Mouse (Mus musculus) cortical plate, adult 2 months (tissue): ENCODE measurements around the gene Stk40. TPM values are rescaled to one million over a fixed set of nuclear protein-coding genes. Genes with fewer than 3 reads are reported as not detected.
A peak's percentile ranks its signal among the peaks of the same experiment; 100 is the strongest.
"Not testable (repeated sequence)": the region's sequence is repeated elsewhere in the genome, so short reads cannot be mapped to it uniquely, and the experiment has no call there.

Source experiments
- H3K27ac ChIP-seq: fragments of 200-500 bp; 2 replicates; pipeline ENCODE4 v1.5.1; 2012; ENCODE audit warnings: low read length, control low read depth, inconsistent platforms; ENCODE audit not compliant: insufficient read depth
- H3K4me1 ChIP-seq: fragments of 200-500 bp; 2 replicates; pipeline ENCODE4 v1.6.1; 2011; ENCODE audit warnings: low read length; ENCODE audit not compliant: control insufficient read depth, insufficient read depth
- H3K4me3 ChIP-seq: fragments of 200-500 bp; 2 replicates; pipeline ENCODE4 v1.5.1; 2011; ENCODE audit warnings: mild to moderate bottlenecking, low read length, control low read depth; ENCODE audit not compliant: insufficient read depth
- CTCF ChIP-seq: fragments of 200-500 bp; IDR thresholded peaks from 2 replicates; pipeline ENCODE4 v1.5.1; 2011; ENCODE audit warnings: mild to moderate bottlenecking, control low read depth, low read length; ENCODE audit not compliant: insufficient read depth; ENCODE audit errors: extremely low read depth
- POLR2A ChIP-seq: fragments of 200-500 bp; IDR thresholded peaks from 2 replicates; pipeline ENCODE4 v1.6.1; 2011; ENCODE audit warnings: mild to moderate bottlenecking, low read length, control low read depth; ENCODE audit not compliant: insufficient read depth; ENCODE audit errors: extremely low read depth
- polyA plus RNA-seq: library from polyadenylated mRNA; depleted of rRNA; stranded (reverse); fragments of >200 nt; gene quantifications from 2 replicates; pipeline ENCODE4 v1.2.3, GENCODE M21; 2012

Stk40 gene
- polyA plus RNA-seq, 1 experiment, result 17.5 TPM

- no peaks in the 10 kb centered on the region for H3K4me1 ChIP-seq
- H3K4me3 ChIP-seq, result no peak overlapping the region
- TF ChIP-seq POLR2A, result no peak
- TF ChIP-seq CTCF, result no peak
Measured at GRCm38 (mm10) chr4:126079266-126079665, 24.5 kb upstream of the Stk40 start.

GRCm38 (mm10) chr4:126081601-126082000 is 22.2 kb upstream of the Stk40 start:
- TF ChIP-seq CTCF (no peak), POLR2A (no peak)
- Histone ChIP-seq H3K4me3 (no peak overlapping the region), H3K4me1 (no peaks in the 10 kb centered on the region; the same call in 1 of the 2 replicates), H3K27ac (no peak overlapping the region)

More at GRCm38 (mm10) chr4:126079266-126079665, 24.5 kb upstream of the Stk40 start:
- H3K27ac ChIP-seq, result no peak overlapping the region

- no peak overlapping the region for H3K27ac ChIP-seq
- no peaks in the 10 kb centered on the region; the same call in 1 of the 2 replicates for H3K4me1 ChIP-seq
- TF ChIP-seq POLR2A (no peak), CTCF (no peak)
- no peak overlapping the region for H3K4me3 ChIP-seq
Measured at GRCm38 (mm10) chr4:126083021-126083420, 20.7 kb upstream of the Stk40 start.

- TF ChIP-seq POLR2A (no peak), CTCF (no peak)
- Histone ChIP-seq H3K4me3 (no peak overlapping the region), H3K4me1 (no peaks in the 10 kb centered on the region; the same call in 1 of the 2 replicates), H3K27ac (no peak overlapping the region)
Measured at GRCm38 (mm10) chr4:126084382-126084781, 19.4 kb upstream of the Stk40 start.

GRCm38 (mm10) chr4:126085996-126086576 is 17.7 kb upstream of the Stk40 start:
- H3K4me1 ChIP-seq, result no peaks in the 10 kb centered on the region; the same call in 1 of the 2 replicates
- H3K27ac ChIP-seq, result no peak overlapping the region
- TF ChIP-seq POLR2A (no peak), CTCF (peak; percentile 88)
- H3K4me3 ChIP-seq, result no peak overlapping the region

- Histone ChIP-seq H3K27ac (no peak overlapping the region), H3K4me3 (no peak overlapping the region), H3K4me1 (no peaks in the 10 kb centered on the region; the same call in 1 of the 2 replicates)
- TF ChIP-seq CTCF (no peak), POLR2A (no peak)
Measured at GRCm38 (mm10) chr4:126090101-126090847, 13.5 kb upstream of the Stk40 start.

- TF ChIP-seq CTCF, result no peak
- TF ChIP-seq POLR2A, result no peak
- H3K27ac ChIP-seq, result no peak overlapping the region
- H3K4me1 ChIP-seq, result no peaks in the 10 kb centered on the region; the same call in 1 of the 2 replicates
- no peak overlapping the region for H3K4me3 ChIP-seq
Measured at GRCm38 (mm10) chr4:126090848-126091124, 13.0 kb upstream of the Stk40 start.

GRCm38 (mm10) chr4:126091873-126092272 is 11.9 kb upstream of the Stk40 start:
- no peak overlapping the region for H3K27ac ChIP-seq
- TF ChIP-seq POLR2A (no peak), CTCF (no peak)
- no peaks in the 10 kb centered on the region; the same call in 1 of the 2 replicates for H3K4me1 ChIP-seq
- no peak overlapping the region for H3K4me3 ChIP-seq

- H3K4me3 ChIP-seq, H3K27ac ChIP-seq, H3K4me1 ChIP-seq: not testable (repeated sequence)
Measured at GRCm38 (mm10) chr4:126095622-126096430, 7.9 kb upstream of the Stk40 start.

GRCm38 (mm10) chr4:126096464-126097111 is 7.2 kb upstream of the Stk40 start, which contains the start of gene Lsm10:
TSS of gene Lsm10 (plus strand) at chr4:126096623.
- Histone ChIP-seq H3K27ac (peak within 1 kb of the TSS; percentile 19; the same call in 1 of the 2 replicates), H3K4me3 (peak within 1 kb of the TSS; percentile 47), H3K4me1 (no peaks in the 10 kb centered on the region; the same call in 1 of the 2 replicates)
- TF ChIP-seq CTCF, result no peak
- TF ChIP-seq POLR2A, result peak; percentile 72; the same call in 1 of the 2 replicates
